Mouse (Mus musculus): Measurements from ENCODE around the gene Acot13. TPM values are rescaled to one million over a fixed set of nuclear protein-coding genes. Genes with fewer than 3 reads are reported as not detected.
"Not testable (repeated sequence)": the region's sequence is repeated elsewhere in the genome, so short reads cannot be mapped to it uniquely, and the experiment has no call there.

Acot13 gene
- polyA plus RNA-seq, 1 experiment from 2014 or later = 95.1 TPM

DNA sequence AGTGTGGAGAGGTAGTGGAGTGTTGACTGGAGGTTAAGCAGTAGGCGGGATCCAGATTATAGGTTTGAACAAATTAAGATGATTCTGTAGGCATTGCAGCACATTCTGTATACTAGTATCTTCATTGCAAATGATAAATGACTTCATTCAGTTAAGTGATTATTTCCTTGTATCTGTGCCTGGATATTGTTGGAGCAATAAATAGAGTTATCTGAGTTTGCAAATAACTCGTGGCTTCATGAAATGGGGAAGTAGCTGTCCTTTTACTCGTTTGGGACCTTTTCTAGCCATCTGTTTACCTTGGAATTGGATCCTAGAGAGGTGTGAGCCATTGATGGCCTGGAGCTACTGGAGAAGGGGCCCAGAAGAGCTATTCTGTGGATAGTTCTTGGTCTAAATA lies 8.5 kb upstream of the Acot13 start:
- DNase-seq (ENCODE audit: low spot score) (no peak), ATAC-seq (replicated peaks; ENCODE audit: low FRiP score) (no peak)
- no peak overlapping the region for H3K4me2 ChIP-seq
- no peaks in the 10 kb centered on the region for H3K9me3 ChIP-seq (ENCODE audit: control insufficient read depth, low read length)
- peaks cover 8% of the 10 kb centered on the region; the same call in 1 of the 2 replicates for H3K36me3 ChIP-seq (ENCODE audit: control insufficient read depth, insufficient read depth, low read length)
- no peak overlapping the region for H3K27ac ChIP-seq (ENCODE audit: low read depth, low read length)
- H3K9ac ChIP-seq (ENCODE audit: low read depth, low read length) = no peak overlapping the region
- no peaks in the 10 kb centered on the region for H3K27me3 ChIP-seq (replicated peaks; ENCODE audit: control insufficient read depth, insufficient read depth, low read length)
- 59% methylated on average over 3 of the region's 3 CpGs for WGBS
- no peak overlapping the region for H3K4me3 ChIP-seq (ENCODE audit: low read depth, low read length)
- H3K4me1 ChIP-seq (replicated peaks; ENCODE audit: control insufficient read depth, insufficient read depth, low read length) = peaks cover 7% of the 10 kb centered on the region; the same call in 1 of the 2 replicates

DNA sequence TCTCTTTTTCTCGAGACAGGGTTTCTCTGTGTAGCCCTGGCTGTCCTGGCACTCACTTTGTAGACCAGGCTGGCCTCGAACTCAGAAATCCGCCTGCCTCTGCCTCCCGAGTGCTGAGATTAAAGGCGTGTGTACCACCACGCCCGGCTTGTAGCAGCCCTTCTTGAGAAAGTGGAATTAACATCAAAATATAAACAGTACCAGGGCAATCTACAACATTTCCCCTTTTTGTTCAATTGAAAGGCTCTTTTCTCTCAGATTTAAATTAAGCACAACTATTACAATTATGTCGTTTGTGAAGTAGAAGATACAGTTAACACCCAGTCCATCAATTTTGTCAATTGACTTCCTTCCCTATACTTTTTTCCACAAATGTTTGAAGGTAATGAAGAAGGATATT lies 6.4 kb upstream of the Acot13 start:
- not testable (repeated sequence) for H3K27me3 ChIP-seq (replicated peaks; ENCODE audit: control insufficient read depth, insufficient read depth, low read length); H3K36me3 ChIP-seq (ENCODE audit: control insufficient read depth, insufficient read depth, low read length); DNase-seq (ENCODE audit: low spot score); ATAC-seq (replicated peaks; ENCODE audit: low FRiP score); H3K4me3 ChIP-seq (ENCODE audit: low read depth, low read length); H3K9me3 ChIP-seq (ENCODE audit: control insufficient read depth, low read length); H3K27ac ChIP-seq (ENCODE audit: low read depth, low read length); H3K4me2 ChIP-seq; H3K9ac ChIP-seq (ENCODE audit: low read depth, low read length)
- peaks cover 13% of the 10 kb centered on the region; the same call in 1 of the 2 replicates for H3K4me1 ChIP-seq (replicated peaks; ENCODE audit: control insufficient read depth, insufficient read depth, low read length)
- WGBS = 87% methylated on average over 8 of the region's 8 CpGs

DNA sequence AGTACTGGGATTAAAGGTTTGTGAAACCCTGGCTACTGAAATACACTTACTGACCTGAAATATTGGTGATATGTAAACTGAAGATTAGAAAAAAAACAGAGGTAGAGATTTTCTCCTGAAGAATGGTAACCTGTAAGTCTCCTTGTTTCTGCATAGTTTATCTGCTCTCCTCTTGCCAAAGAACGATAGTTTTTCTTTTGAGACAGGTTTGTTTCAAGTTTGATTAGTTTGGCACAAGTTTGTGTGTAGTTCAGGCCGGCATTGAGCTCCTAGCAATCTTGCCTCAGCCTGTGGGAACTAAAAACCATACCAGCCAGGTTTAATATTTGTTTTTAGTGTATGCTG lies 1.4 kb upstream of the Acot13 start:
- no peak for ATAC-seq (replicated peaks; ENCODE audit: low FRiP score)

DNA sequence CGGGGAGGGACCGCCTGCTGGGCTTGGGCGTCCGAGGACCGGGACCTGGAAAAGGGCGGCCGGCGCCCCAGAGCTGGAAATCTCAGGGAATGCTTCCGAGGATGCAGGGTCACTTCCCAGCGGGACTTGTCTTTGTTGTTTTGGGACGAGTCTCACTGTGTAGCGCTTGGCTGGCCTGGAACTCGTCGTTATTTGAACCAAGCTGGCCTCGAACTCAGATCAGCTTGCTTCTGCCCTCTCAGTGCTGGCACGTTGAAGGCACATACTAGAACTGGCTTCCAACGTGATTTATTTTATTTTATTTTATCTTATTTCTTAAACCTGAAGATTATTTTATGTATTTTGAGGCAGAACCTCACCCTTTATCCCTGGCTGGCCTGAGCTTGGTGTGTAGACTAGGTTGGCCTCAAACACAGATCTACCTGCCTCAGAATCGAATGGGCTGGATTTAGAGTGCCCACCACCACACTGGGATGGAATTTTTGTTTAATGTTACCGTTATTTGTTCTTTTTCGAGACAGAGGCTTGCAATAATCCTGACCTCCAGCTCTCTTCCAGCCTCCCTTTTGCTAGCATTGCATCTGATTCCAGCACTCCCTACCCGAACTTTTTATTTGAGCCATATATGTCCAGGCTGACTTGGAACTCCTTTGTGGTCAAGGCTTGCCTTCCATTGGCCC lies 931 bp upstream of the Acot13 start:
- no peak; the same call in 1 of the 2 replicates for ATAC-seq (replicated peaks; ENCODE audit: low FRiP score)
- WGBS = 4% methylated on average over 21 of the region's 21 CpGs
- Histone ChIP-seq H3K27me3 (replicated peaks; ENCODE audit: control insufficient read depth, insufficient read depth, low read length) (no peaks in the 10 kb centered on the region), H3K4me3 (ENCODE audit: low read depth, low read length) (peak overlapping the region; percentile 97), H3K9ac (ENCODE audit: low read depth, low read length) (peak overlapping the region; percentile 96), H3K4me1 (replicated peaks; ENCODE audit: control insufficient read depth, insufficient read depth, low read length) (peaks cover 14% of the 10 kb centered on the region; the same call in 1 of the 2 replicates), H3K36me3 (ENCODE audit: control insufficient read depth, insufficient read depth, low read length) (peaks cover 3% of the 10 kb centered on the region; the same call in 1 of the 2 replicates), H3K9me3 (ENCODE audit: control insufficient read depth, low read length) (no peaks in the 10 kb centered on the region), H3K27ac (ENCODE audit: low read depth, low read length) (peak overlapping the region; percentile 92), H3K4me2 (peak overlapping the region; percentile 88)
- DNase-seq (ENCODE audit: low spot score) = no peak

More for the DNA sequence above, 1.4 kb upstream of the Acot13 start:
- no peaks in the 10 kb centered on the region for H3K27me3 ChIP-seq (replicated peaks; ENCODE audit: control insufficient read depth, insufficient read depth, low read length)
- DNase-seq (ENCODE audit: low spot score) = no peak
- H3K36me3 ChIP-seq (ENCODE audit: control insufficient read depth, insufficient read depth, low read length) = peaks cover 3% of the 10 kb centered on the region; the same call in 1 of the 2 replicates
- H3K9me3 ChIP-seq (ENCODE audit: control insufficient read depth, low read length) = no peaks in the 10 kb centered on the region
- peak overlapping the region; percentile 88 for H3K4me2 ChIP-seq
- H3K9ac ChIP-seq (ENCODE audit: low read depth, low read length) = peak overlapping the region; percentile 96
- peaks cover 14% of the 10 kb centered on the region; the same call in 1 of the 2 replicates for H3K4me1 ChIP-seq (replicated peaks; ENCODE audit: control insufficient read depth, insufficient read depth, low read length)
- 56% methylated on average over 2 of the region's 2 CpGs for WGBS
- no peak overlapping the region for H3K27ac ChIP-seq (ENCODE audit: low read depth, low read length)
- peak overlapping the region; percentile 97 for H3K4me3 ChIP-seq (ENCODE audit: low read depth, low read length)

DNA sequence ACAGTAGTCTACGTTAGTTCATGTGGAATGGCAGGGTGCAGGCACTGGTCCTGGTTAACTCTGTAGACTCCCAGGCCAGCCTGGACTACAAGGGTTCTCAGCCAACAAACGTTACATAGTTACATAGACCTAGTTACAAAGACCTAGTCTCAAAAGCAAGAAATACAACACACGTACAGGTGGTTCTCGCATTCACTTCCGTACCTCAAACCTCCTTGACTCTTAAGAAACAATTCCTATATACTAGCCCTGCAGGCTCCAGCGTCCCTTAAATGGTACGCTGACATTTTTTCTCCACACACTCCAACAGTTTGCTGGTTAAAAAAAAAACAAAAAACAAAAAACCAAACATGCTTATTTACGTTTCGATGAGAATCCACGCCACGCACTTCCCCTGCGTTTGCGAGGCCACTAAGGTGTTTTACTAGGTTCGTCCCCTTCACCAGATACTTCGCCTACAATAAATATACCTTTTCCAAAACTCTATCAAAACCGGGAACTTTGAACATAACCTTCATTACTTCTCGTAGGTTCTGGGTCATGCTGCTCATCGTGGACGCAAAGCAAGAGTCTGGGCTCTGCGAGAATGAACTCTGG lies 486 bp downstream of the Acot13 start:
- peak; percentile 48 for DNase-seq (ENCODE audit: low spot score)
- WGBS = 4% methylated on average over 20 of the region's 20 CpGs
- H3K9ac ChIP-seq (ENCODE audit: low read depth, low read length) = peak overlapping the region; percentile 96

DNA sequence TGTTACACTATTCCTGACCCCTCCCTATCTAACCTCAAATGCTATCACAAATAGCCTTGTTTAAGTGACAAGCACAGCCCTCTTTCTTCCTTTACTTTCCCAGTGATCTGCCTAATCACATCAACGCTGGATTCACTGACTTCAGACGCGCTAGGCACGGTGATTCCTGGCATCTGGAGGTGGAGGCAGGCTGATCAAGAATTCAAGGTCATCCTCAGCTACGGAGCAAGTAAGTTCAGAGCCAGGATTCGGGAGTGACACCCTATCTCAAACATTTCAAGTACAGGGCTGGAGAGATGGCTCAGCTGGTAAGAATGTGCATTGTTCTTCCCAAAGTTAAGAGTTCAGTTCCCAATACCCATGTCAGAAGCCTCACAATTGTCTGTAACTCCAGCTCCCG lies 5.2 kb downstream of the Acot13 start:
- WGBS = 80% methylated on average over 7 of the region's 7 CpGs
- Histone ChIP-seq H3K9ac (ENCODE audit: low read depth, low read length) (no peak overlapping the region), H3K36me3 (ENCODE audit: control insufficient read depth, insufficient read depth, low read length) (no peaks in the 10 kb centered on the region), H3K27me3 (replicated peaks; ENCODE audit: control insufficient read depth, insufficient read depth, low read length) (no peaks in the 10 kb centered on the region), H3K27ac (ENCODE audit: low read depth, low read length) (no peak overlapping the region), H3K4me1 (replicated peaks; ENCODE audit: control insufficient read depth, insufficient read depth, low read length) (no peaks in the 10 kb centered on the region; the same call in 1 of the 2 replicates), H3K4me2 (no peak overlapping the region), H3K4me3 (ENCODE audit: low read depth, low read length) (no peak overlapping the region), H3K9me3 (ENCODE audit: control insufficient read depth, low read length) (no peaks in the 10 kb centered on the region)
- ATAC-seq (replicated peaks; ENCODE audit: low FRiP score) (no peak), DNase-seq (ENCODE audit: low spot score) (no peak)

More for the DNA sequence above, 486 bp downstream of the Acot13 start:
- no peak; the same call in 1 of the 2 replicates for ATAC-seq (replicated peaks; ENCODE audit: low FRiP score)
- no peaks in the 10 kb centered on the region for H3K9me3 ChIP-seq (ENCODE audit: control insufficient read depth, low read length)
- H3K27ac ChIP-seq (ENCODE audit: low read depth, low read length) = peak overlapping the region; percentile 92
- peak overlapping the region; percentile 97 for H3K4me3 ChIP-seq (ENCODE audit: low read depth, low read length)
- peaks cover 12% of the 10 kb centered on the region; the same call in 1 of the 2 replicates for H3K4me1 ChIP-seq (replicated peaks; ENCODE audit: control insufficient read depth, insufficient read depth, low read length)
- no peaks in the 10 kb centered on the region for H3K36me3 ChIP-seq (ENCODE audit: control insufficient read depth, insufficient read depth, low read length)
- no peaks in the 10 kb centered on the region for H3K27me3 ChIP-seq (replicated peaks; ENCODE audit: control insufficient read depth, insufficient read depth, low read length)
- peak overlapping the region; percentile 88 for H3K4me2 ChIP-seq

DNA sequence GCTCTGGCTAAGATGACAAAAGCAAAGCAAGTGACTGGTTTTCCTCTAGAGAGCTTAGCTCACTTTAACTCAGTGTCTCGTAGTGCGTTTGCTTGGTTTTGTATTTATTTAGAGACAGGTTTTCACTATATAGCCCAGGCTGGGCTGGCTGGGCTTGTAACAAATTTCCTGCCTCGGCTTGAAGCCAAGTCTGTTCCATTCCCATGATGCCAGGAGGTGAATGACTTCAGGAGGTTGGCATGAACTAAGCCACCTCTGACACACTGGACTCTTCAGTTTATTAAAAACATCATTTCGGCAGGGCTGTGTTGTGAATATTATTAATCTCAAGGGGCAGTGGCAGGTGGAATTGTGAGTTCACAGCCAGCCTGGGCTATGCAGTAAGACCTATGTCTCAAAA lies 5.8 kb downstream of the Acot13 start:
- H3K9ac ChIP-seq (ENCODE audit: low read depth, low read length) = no peak overlapping the region
- 88% methylated on average over 4 of the region's 4 CpGs for WGBS
- no peaks in the 10 kb centered on the region for H3K9me3 ChIP-seq (ENCODE audit: control insufficient read depth, low read length)
- ATAC-seq (replicated peaks; ENCODE audit: low FRiP score) (no peak), DNase-seq (ENCODE audit: low spot score) (no peak)
- no peak overlapping the region for H3K4me3 ChIP-seq (ENCODE audit: low read depth, low read length)
- no peaks in the 10 kb centered on the region; the same call in 1 of the 2 replicates for H3K4me1 ChIP-seq (replicated peaks; ENCODE audit: control insufficient read depth, insufficient read depth, low read length)
- H3K36me3 ChIP-seq (ENCODE audit: control insufficient read depth, insufficient read depth, low read length) = no peaks in the 10 kb centered on the region
- no peaks in the 10 kb centered on the region for H3K27me3 ChIP-seq (replicated peaks; ENCODE audit: control insufficient read depth, insufficient read depth, low read length)
- no peak overlapping the region for H3K27ac ChIP-seq (ENCODE audit: low read depth, low read length)
- H3K4me2 ChIP-seq = no peak overlapping the region

DNA sequence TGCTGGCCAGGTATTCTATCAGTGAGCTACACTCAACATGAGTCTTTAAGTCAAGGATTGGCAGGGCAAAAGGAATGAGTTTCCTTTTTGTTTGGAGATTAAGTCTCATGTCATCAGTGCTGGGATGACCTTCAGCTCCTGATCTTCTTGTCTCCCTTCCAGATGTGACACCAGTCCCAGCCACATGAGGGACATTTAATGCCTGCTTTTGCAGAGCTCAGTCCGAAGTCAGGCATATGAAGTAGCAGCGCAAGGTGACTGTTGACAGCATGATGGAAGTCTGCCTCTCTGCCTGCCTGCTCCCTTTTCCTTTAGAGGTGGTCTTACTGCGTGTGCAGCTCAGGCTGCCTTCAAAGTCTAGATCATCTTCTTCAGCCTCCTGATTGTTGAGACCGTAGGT lies 6.7 kb downstream of the Acot13 start:
- H3K27ac ChIP-seq (ENCODE audit: low read depth, low read length) = no peak overlapping the region
- H3K4me3 ChIP-seq (ENCODE audit: low read depth, low read length) = no peak overlapping the region
- no peaks in the 10 kb centered on the region for H3K36me3 ChIP-seq (ENCODE audit: control insufficient read depth, insufficient read depth, low read length)
- no peak overlapping the region for H3K4me2 ChIP-seq
- H3K4me1 ChIP-seq (replicated peaks; ENCODE audit: control insufficient read depth, insufficient read depth, low read length) = no peaks in the 10 kb centered on the region
- 92% methylated on average over 4 of the region's 4 CpGs for WGBS
- ATAC-seq (replicated peaks; ENCODE audit: low FRiP score) (no peak), DNase-seq (ENCODE audit: low spot score) (no peak)
- no peaks in the 10 kb centered on the region for H3K27me3 ChIP-seq (replicated peaks; ENCODE audit: control insufficient read depth, insufficient read depth, low read length)
- H3K9ac ChIP-seq (ENCODE audit: low read depth, low read length) = no peak overlapping the region
- H3K9me3 ChIP-seq (ENCODE audit: control insufficient read depth, low read length) = no peaks in the 10 kb centered on the region

All from liver, embryonic 11.5 days (tissue).